ENCODE assay signal across 17 mouse cellular contexts in genomic region chr11:115215123-115215522, GRCm38 (mm10). TPM values are rescaled to one million over a fixed set of nuclear protein-coding genes. Genes with fewer than 3 reads are reported as not detected.
A peak's percentile ranks its signal among the peaks of the same experiment; 100 is the strongest.
DNase-seq lines count a peak whose midpoint lies in the region; ATAC-seq lines count a peak whose summit lies in the region.
"Had no signal": no experiment of that assay in that cellular context is flagged by ENCODE, and none has a peak within 500 bp of the region (broad histone marks: within the 10 kb centered on the region; RNA-seq: fewer than 3 reads in every experiment).

No protein-coding gene starts in this region.

- H3K36me3 ChIP-seq in heart, embryonic 14.5 days (ENCODE audit: control insufficient read depth, insufficient read depth, low read length), result 0 out of 2 replicates have a peak, but pooled peaks cover 3% of the 10 kb centered on the region
- H3K36me3 ChIP-seq in limb, embryonic 13.5 days, result peaks cover 3% of the 10 kb centered on the region; the same call in 1 of the 2 replicates
- peaks cover 2% of the 10 kb centered on the region; the same call in 1 of the 2 replicates for H3K36me3 ChIP-seq in limb, embryonic 10.5 days
- no peaks in the 10 kb centered on the region for H3K36me3 ChIP-seq in heart, embryonic 16.5 days (ENCODE audit: control insufficient read depth, insufficient read depth)
- H3K36me3 ChIP-seq: embryonic facial prominence, embryonic 12.5 days; forebrain, embryonic 15.5 days had no signal

- WGBS in heart, embryonic 14.5 days, result 23% methylated on average over 5 of the region's 5 CpGs
- 16% methylated on average over 5 of the region's 5 CpGs for WGBS in limb, embryonic 13.5 days
- WGBS in limb, embryonic 10.5 days, result 18% methylated on average over 5 of the region's 5 CpGs
- WGBS in heart, embryonic 16.5 days, result 44% methylated on average over 5 of the region's 5 CpGs

- H3K4me3 ChIP-seq in heart, embryonic 14.5 days (ENCODE audit: control insufficient read depth in 1 of 2, insufficient read depth in 1 of 2, low read depth in 1 of 2, low read length in 2 of 2), result no peak overlapping the region
- no peak overlapping the region for H3K4me3 ChIP-seq in limb, embryonic 13.5 days
- no peak overlapping the region for H3K4me3 ChIP-seq in limb, embryonic 10.5 days
- H3K4me3 ChIP-seq in heart, embryonic 16.5 days (ENCODE audit: low read length), result no peak overlapping the region
- H3K4me3 ChIP-seq: embryonic facial prominence, embryonic 12.5 days; forebrain, embryonic 15.5 days; limb, embryonic 15.5 days had no signal

- peak; percentile 47 to 48 for DNase-seq in cerebellum, postnatal 25 days
- no peak for DNase-seq in cerebellum, adult 11 months
- DNase-seq in heart, adult 18-20 months, result no peak
- no peak for DNase-seq in limb, embryonic 10.5 days (ENCODE audit: low spot score)
- no peak for DNase-seq in thymus, postnatal 25 days
- DNase-seq: adrenal gland, adult 2 months had no signal

- H3K9me3 ChIP-seq in heart, embryonic 14.5 days (ENCODE audit: control insufficient read depth, low read length), result no peaks in the 10 kb centered on the region
- no peaks in the 10 kb centered on the region for H3K9me3 ChIP-seq in limb, embryonic 13.5 days
- H3K9me3 ChIP-seq in limb, embryonic 10.5 days (replicated peaks), result no peaks in the 10 kb centered on the region
- H3K9me3 ChIP-seq in heart, embryonic 16.5 days (replicated peaks; ENCODE audit: control insufficient read depth, low read length), result no peaks in the 10 kb centered on the region
- H3K9me3 ChIP-seq: forebrain, embryonic 15.5 days; limb, embryonic 15.5 days had no signal

- no peaks in the 10 kb centered on the region for H3K27me3 ChIP-seq in heart, embryonic 14.5 days (ENCODE audit: control insufficient read depth, insufficient read depth, low read length)
- peaks cover 11% of the 10 kb centered on the region; the same call in 1 of the 2 replicates for H3K27me3 ChIP-seq in limb, embryonic 13.5 days
- peaks cover 34% of the 10 kb centered on the region for H3K27me3 ChIP-seq in limb, embryonic 10.5 days (ENCODE audit: low read depth, poor library complexity, severe bottlenecking)
- H3K27me3 ChIP-seq in heart, embryonic 16.5 days (ENCODE audit: control insufficient read depth, insufficient read depth, low read length), result no peaks in the 10 kb centered on the region
- H3K27me3 ChIP-seq: CH12.LX; forebrain, embryonic 15.5 days had no signal

- H3K4me2 ChIP-seq in heart, embryonic 14.5 days (ENCODE audit: low read length), result 0 out of 2 replicates have a peak overlapping the region, but pooled peaks have one; percentile 29
- H3K4me2 ChIP-seq in limb, embryonic 13.5 days (replicated peaks), result no peak overlapping the region
- H3K4me2 ChIP-seq in heart, embryonic 16.5 days (ENCODE audit: low read depth, low read length), result no peak overlapping the region
- H3K4me2 ChIP-seq: embryonic facial prominence, embryonic 12.5 days; forebrain, embryonic 15.5 days; limb, embryonic 15.5 days had no signal

- peak overlapping the region; percentile 34 for H3K9ac ChIP-seq in heart, embryonic 14.5 days (ENCODE audit: low read length)
- no peak overlapping the region for H3K9ac ChIP-seq in limb, embryonic 13.5 days
- no peak overlapping the region for H3K9ac ChIP-seq in heart, embryonic 16.5 days (ENCODE audit: low read length)
- H3K9ac ChIP-seq: embryonic facial prominence, embryonic 12.5 days; forebrain, embryonic 15.5 days; limb, embryonic 15.5 days had no signal

- ATAC-seq in heart, embryonic 14.5 days (ENCODE audit: insufficient number of reproducible peaks, insufficient read depth, low FRiP score, low read depth), result peak; percentile 63; the same call in 1 of the 2 replicates
- 0 out of 2 replicates have a peak, but pooled peaks have one; percentile 11 for ATAC-seq in limb, embryonic 13.5 days (ENCODE audit: low FRiP score, low read depth)
- ATAC-seq in heart, embryonic 16.5 days (replicated peaks; ENCODE audit: extremely low read depth, insufficient read depth, low FRiP score), result peak; percentile 68
- ATAC-seq: forebrain, embryonic 15.5 days; midbrain, embryonic 16.5 days had no signal

- H3K27ac ChIP-seq in heart, embryonic 14.5 days (replicated peaks in 1 of 2; ENCODE audit: control insufficient read depth in 1 of 2, insufficient read depth in 1 of 2, low read depth in 2 of 2, low read length in 2 of 2), result peak overlapping the region; percentile 48 to 72; a peak in 3 of 4 replicates
- H3K27ac ChIP-seq in limb, embryonic 13.5 days, result no peak overlapping the region
- H3K27ac ChIP-seq in limb, embryonic 10.5 days, result no peak overlapping the region
- H3K27ac ChIP-seq in heart, embryonic 16.5 days (ENCODE audit: low read length), result peak overlapping the region; percentile 41; the same call in 1 of the 2 replicates
- H3K27ac ChIP-seq: embryonic facial prominence, embryonic 12.5 days; forebrain, embryonic 15.5 days; limb, embryonic 15.5 days had no signal

- H3K4me1 ChIP-seq in heart, embryonic 14.5 days (ENCODE audit: control insufficient read depth in 2 of 2, insufficient read depth in 2 of 2, low read length in 2 of 2), result peaks cover 37 to 42% of the 10 kb centered on the region in 2 experiments
- peaks cover 12% of the 10 kb centered on the region for H3K4me1 ChIP-seq in limb, embryonic 13.5 days
- peaks cover 76% of the 10 kb centered on the region for H3K4me1 ChIP-seq in limb, embryonic 10.5 days
- H3K4me1 ChIP-seq in heart, embryonic 16.5 days (ENCODE audit: control insufficient read depth, insufficient read depth, low read length), result peaks cover 31% of the 10 kb centered on the region

RNA-seq across cellular contexts. Expression of gene Nat9, which starts 27.5 kb away (rescaled TPM):
- 16.5 and 16.6 TPM in 2 replicates for polyA plus RNA-seq in heart, embryonic 14.5 days (2014; fragmentation: Nextera tagmentation; extraction: Ambion mirVana)
- 10 to 100 TPM; 20.7 to 25.1 TPM for total RNA-seq in heart, adult 18-20 months (2021)
- 25.7 and 26.2 TPM in 2 replicates for polyA plus RNA-seq in limb, embryonic 13.5 days (2015; fragmentation: Nextera tagmentation; extraction: Ambion mirVana)
- polyA plus RNA-seq in limb, embryonic 10.5 days (2016; fragmentation: Nextera tagmentation; extraction: Ambion mirVana), result 15.6 and 22.7 TPM in 2 replicates
- polyA plus RNA-seq in heart, embryonic 16.5 days (2015; fragmentation: Nextera tagmentation; extraction: Ambion mirVana), result 18.6 and 20.8 TPM in 2 replicates

RNA-seq across cellular contexts. Expression of gene Tmem104, which starts 27.8 kb away (rescaled TPM):
- 6.5 and 8.4 TPM in 2 replicates for polyA plus RNA-seq in heart, embryonic 14.5 days (2014; fragmentation: Nextera tagmentation; extraction: Ambion mirVana)
- 10 to 100 TPM; 10.9 to 12.9 TPM for total RNA-seq in heart, adult 18-20 months (2021)
- 10.9 and 11.4 TPM in 2 replicates for polyA plus RNA-seq in limb, embryonic 13.5 days (2015; fragmentation: Nextera tagmentation; extraction: Ambion mirVana)
- 9.1 and 9.8 TPM in 2 replicates for polyA plus RNA-seq in limb, embryonic 10.5 days (2016; fragmentation: Nextera tagmentation; extraction: Ambion mirVana)
- polyA plus RNA-seq in heart, embryonic 16.5 days (2015; fragmentation: Nextera tagmentation; extraction: Ambion mirVana), result 6.6 and 7.1 TPM in 2 replicates

RNA-seq across cellular contexts. Expression of gene Grin2c, which starts 51.9 kb away (rescaled TPM):
- polyA plus RNA-seq in heart, embryonic 14.5 days (2014; fragmentation: Nextera tagmentation; extraction: Ambion mirVana), result 0.15 TPM in 1 of 2 replicates, not detected in the other
- under 1 TPM; 0.27 to 0.41 TPM for total RNA-seq in heart, adult 18-20 months (2021)
- polyA plus RNA-seq in limb, embryonic 13.5 days (2015; fragmentation: Nextera tagmentation; extraction: Ambion mirVana), result 0.05 and 0.09 TPM in 2 replicates
- polyA plus RNA-seq in limb, embryonic 10.5 days (2016; fragmentation: Nextera tagmentation; extraction: Ambion mirVana), result 0.11 and 0.34 TPM in 2 replicates
- polyA plus RNA-seq in heart, embryonic 16.5 days (2015; fragmentation: Nextera tagmentation; extraction: Ambion mirVana), result 0.07 and 0.21 TPM in 2 replicates
- total RNA-seq: common myeloid progenitor, adult 5-6 weeks; hematopoietic stem cell, adult 5-6 weeks; megakaryocyte-erythroid progenitor cell, adult 5-6 weeks had no signal

RNA-seq across cellular contexts. Expression of gene Slc9a3r1, which starts 52.0 kb away (rescaled TPM):
- 18.0 and 21.9 TPM in 2 replicates for polyA plus RNA-seq in heart, embryonic 14.5 days (2014; fragmentation: Nextera tagmentation; extraction: Ambion mirVana)
- total RNA-seq in heart, adult 18-20 months (2021), result 1 to 10 TPM; 7.7 to 9.1 TPM
- polyA plus RNA-seq in limb, embryonic 13.5 days (2015; fragmentation: Nextera tagmentation; extraction: Ambion mirVana), result 20.6 and 23.4 TPM in 2 replicates
- polyA plus RNA-seq in limb, embryonic 10.5 days (2016; fragmentation: Nextera tagmentation; extraction: Ambion mirVana), result 30.7 and 32.2 TPM in 2 replicates
- 34.2 and 51.7 TPM in 2 replicates for polyA plus RNA-seq in heart, embryonic 16.5 days (2015; fragmentation: Nextera tagmentation; extraction: Ambion mirVana)

Comparison
In these comparisons a context has a peak if more than half of its experiments do, and no peak if none do; other contexts are left out.
1. DNase-seq: peak in cerebellum, postnatal 25 days (2 of 2); none in cerebellum, adult 11 months (single experiment), heart, adult 18-20 months (0 of 2), limb, embryonic 10.5 days (single experiment) and thymus, postnatal 25 days (single experiment).
2. ATAC-seq: peak in every context shown above with its lines; median percentile 68 in heart, embryonic 16.5 days; 63 in heart, embryonic 14.5 days; 11 in limb, embryonic 13.5 days.
3. H3K27ac ChIP-seq: peak in heart, embryonic 14.5 days (2 of 2) and heart, embryonic 16.5 days (single experiment); none in limb, embryonic 13.5 days (single experiment) and limb, embryonic 10.5 days (single experiment).